Mouse (Mus musculus): Measurements from ENCODE around the gene Arrb2.

- TF ChIP-seq CTCF (IDR thresholded peaks at IDR 0.05; ENCODE audit: borderline replicate concordance, extremely low read depth, insufficient read depth, insufficient read length) (no peak), POLR2A (IDR thresholded peaks at IDR 0.05; ENCODE audit: borderline replicate concordance, extremely low read depth, insufficient read depth, insufficient read length, poor library complexity, severe bottlenecking) (no peak)
These were observed 33.4 kb downstream of the Arrb2 start for GRCm38 (mm10) chr11:70465824-70466223.
